Mouse (Mus musculus) hindbrain, embryonic 11.5 days (tissue): ENCODE measurements around the gene Cecr2. TPM values are rescaled to one million over a fixed set of nuclear protein-coding genes. Genes with fewer than 3 reads are reported as not detected.
"Not testable (repeated sequence)": the region's sequence is repeated elsewhere in the genome, so short reads cannot be mapped to it uniquely, and the experiment has no call there.

Source experiments
- ATAC-seq: fragments of 200-750 bp; cut with Nextera tagmentation; 2 replicates; pipeline ENCODE4 v1.8.0; 2017; ENCODE audit warnings: mild to moderate bottlenecking, moderate TSS enrichment, moderate library complexity; ENCODE audit not compliant: low FRiP score
- DNase-seq: peaks from one replicate; pipeline ENCODE4 v3.0.0-alpha.2; 2015; ENCODE audit warnings: low spot score
- H3K27ac ChIP-seq: fragments of 300-500 bp; sonication (generic); 2 replicates; pipeline ENCODE4 v1.5.1; 2014; ENCODE audit warnings: mild to moderate bottlenecking, low read depth, low read length
- H3K27me3 ChIP-seq: fragments of 300-500 bp; sonication (generic); 2 replicates; pipeline ENCODE4 v1.6.1; 2014; ENCODE audit warnings: mild to moderate bottlenecking, low read length, moderate library complexity, mixed read lengths; ENCODE audit not compliant: control insufficient read depth, insufficient read depth
- H3K36me3 ChIP-seq: fragments of 300-500 bp; sonication (generic); 2 replicates; pipeline ENCODE4 v1.6.1; 2014; ENCODE audit warnings: mild to moderate bottlenecking, low read length, moderate library complexity, mixed read lengths; ENCODE audit not compliant: control insufficient read depth, insufficient read depth
- H3K4me1 ChIP-seq: fragments of 300-500 bp; sonication (generic); replicated peaks from 2 replicates; pipeline ENCODE4 v1.6.1; 2014; ENCODE audit warnings: low read length, mixed read lengths; ENCODE audit not compliant: control insufficient read depth, insufficient read depth
- H3K4me2 ChIP-seq: fragments of 300-500 bp; sonication (generic); replicated peaks from 2 replicates; pipeline ENCODE4 v1.6.1; 2014; ENCODE audit warnings: mild to moderate bottlenecking, low read depth, low read length
- H3K4me3 ChIP-seq: fragments of 300-500 bp; sonication (generic); 2 replicates; pipeline ENCODE4 v1.5.1; 2014; ENCODE audit warnings: low read depth, low read length
- H3K9ac ChIP-seq: fragments of 300-500 bp; sonication (generic); 2 replicates; pipeline ENCODE4 v1.6.1; 2014; ENCODE audit warnings: low read depth, low read length
- H3K9me3 ChIP-seq: fragments of 300-500 bp; sonication (generic); 2 replicates; pipeline ENCODE4 v1.6.1; 2016; ENCODE audit warnings: low read length; ENCODE audit not compliant: control insufficient read depth
- whole genome bisulfite sequencing: fragments of 180-500 bp; shearing (Covaris S2); extraction: QIAGEN DNeasy Blood & Tissue Kit; methylation state at CpG from one replicate; pipeline ENCODE4 v1.1.7; 2014; 5-methylcytosine and 5-hydroxymethylcytosine counted together
- polyA plus RNA-seq: library from polyadenylated mRNA; unstranded; fragments of >200 nt; fragmentation: Nextera tagmentation; extraction: Ambion mirVana; gene quantifications from 2 replicates; pipeline ENCODE4 v1.2.1, GENCODE M21; 2014

The Cecr2 gene
- polyA plus RNA-seq, 1 experiment from 2014 or later = 27.7 TPM

GRCm38 (mm10) chr6:120639547-120639946 is 26.6 kb upstream of the Cecr2 start:
- H3K27me3 ChIP-seq = no peaks in the 10 kb centered on the region
- no peaks in the 10 kb centered on the region for H3K9me3 ChIP-seq
- DNase-seq (no peak), ATAC-seq (no peak)
- H3K27ac ChIP-seq = no peak overlapping the region
- 38% methylated on average over 4 of the region's 4 CpGs for WGBS
- H3K36me3 ChIP-seq = no peaks in the 10 kb centered on the region
- no peaks in the 10 kb centered on the region for H3K4me1 ChIP-seq
- no peak overlapping the region for H3K9ac ChIP-seq
- no peak overlapping the region for H3K4me2 ChIP-seq
- H3K4me3 ChIP-seq = no peak overlapping the region

DNA sequence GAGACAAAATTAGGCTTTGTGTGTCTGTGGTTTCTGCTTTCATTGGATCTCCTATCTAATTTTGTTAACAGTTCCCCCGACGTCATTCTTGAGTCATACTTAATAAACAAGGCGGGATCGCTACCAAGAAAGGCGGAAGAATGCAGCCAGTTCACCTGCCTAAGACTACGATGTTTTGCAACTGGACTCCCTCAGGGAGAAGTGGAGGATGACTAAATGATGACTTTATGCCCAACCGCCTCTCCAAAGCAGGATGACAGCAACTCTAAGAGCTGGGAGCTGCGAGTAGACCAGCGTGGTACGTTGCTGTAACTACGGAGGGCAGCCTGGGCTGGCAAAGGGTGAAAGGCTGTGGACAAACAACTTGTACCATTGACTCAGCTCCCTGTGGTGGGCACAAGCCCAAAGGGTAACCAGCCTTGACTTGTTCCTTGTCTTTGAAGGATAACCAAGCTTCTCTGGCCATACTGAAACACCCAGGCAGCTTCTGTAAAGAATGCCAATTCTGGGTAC is 24.2 kb upstream of the Cecr2 start:
- Histone ChIP-seq H3K4me1 (no peaks in the 10 kb centered on the region), H3K36me3 (no peaks in the 10 kb centered on the region), H3K27ac (no peak overlapping the region), H3K27me3 (no peaks in the 10 kb centered on the region), H3K4me3 (no peak overlapping the region), H3K9me3 (no peaks in the 10 kb centered on the region), H3K9ac (no peak overlapping the region), H3K4me2 (no peak overlapping the region)
- ATAC-seq (no peak), DNase-seq (no peak)
- WGBS = 90% methylated on average over 11 of the region's 11 CpGs

GRCm38 (mm10) chr6:120643776-120644175 is 22.4 kb upstream of the Cecr2 start:
- Histone ChIP-seq H3K9ac (no peak overlapping the region), H3K4me2 (no peak overlapping the region), H3K27me3 (no peaks in the 10 kb centered on the region), H3K4me1 (no peaks in the 10 kb centered on the region), H3K27ac (no peak overlapping the region), H3K4me3 (no peak overlapping the region), H3K9me3 (no peaks in the 10 kb centered on the region), H3K36me3 (no peaks in the 10 kb centered on the region)
- DNase-seq (no peak), ATAC-seq (no peak)
- WGBS = 70% methylated on average over 7 of the region's 7 CpGs

DNA sequence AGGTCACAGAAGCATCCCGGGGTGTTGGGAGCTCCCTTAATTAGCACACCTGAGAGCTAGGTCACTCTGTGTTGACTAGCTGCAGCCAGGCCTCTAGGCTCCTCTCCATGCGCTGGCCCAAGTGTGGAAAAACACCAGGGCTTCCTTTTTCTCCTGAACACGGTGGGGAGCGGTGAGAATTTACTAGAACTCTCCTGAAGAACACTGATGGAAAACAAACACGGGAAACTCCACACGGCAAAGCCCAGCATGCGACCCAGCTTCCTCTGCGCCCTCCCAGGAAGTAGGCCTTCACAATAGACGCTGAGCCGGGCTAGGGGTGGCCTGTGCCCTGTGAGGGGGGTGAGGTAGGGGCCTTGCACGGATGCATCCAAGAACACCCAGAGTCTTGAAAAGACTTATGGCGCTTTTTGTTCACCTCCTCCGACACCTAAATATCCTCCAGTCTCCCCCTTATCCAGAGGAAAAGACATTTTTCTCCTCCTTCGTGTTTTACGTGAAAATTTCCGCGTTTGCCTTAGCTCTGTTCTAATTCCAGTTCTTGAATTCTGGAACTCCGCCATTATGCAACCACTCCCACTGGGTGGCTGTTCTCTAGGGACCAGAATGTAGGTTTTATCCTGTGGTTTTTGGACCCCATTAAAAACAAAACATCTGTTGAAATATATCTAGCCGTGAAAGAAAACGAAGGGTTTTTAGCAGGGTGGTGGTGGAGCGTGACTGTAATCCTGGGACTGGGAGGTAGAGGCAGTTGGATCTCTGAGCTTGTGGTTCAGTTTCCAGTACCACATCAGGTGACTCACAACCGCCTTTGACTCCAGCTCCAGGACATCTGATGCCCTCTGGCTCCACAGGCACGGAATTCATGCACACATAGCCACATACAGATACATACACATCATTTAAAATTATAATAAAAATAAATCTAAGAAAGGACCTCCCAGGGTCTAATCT is 21.5 kb upstream of the Cecr2 start:
- Histone ChIP-seq H3K4me1 (no peaks in the 10 kb centered on the region), H3K27me3 (no peaks in the 10 kb centered on the region), H3K36me3 (no peaks in the 10 kb centered on the region), H3K4me2 (no peak overlapping the region), H3K9me3 (no peaks in the 10 kb centered on the region), H3K4me3 (no peak overlapping the region), H3K9ac (no peak overlapping the region), H3K27ac (no peak overlapping the region)
- DNase-seq (no peak), ATAC-seq (no peak)
- 52% methylated on average over 23 of the region's 23 CpGs for WGBS

DNA sequence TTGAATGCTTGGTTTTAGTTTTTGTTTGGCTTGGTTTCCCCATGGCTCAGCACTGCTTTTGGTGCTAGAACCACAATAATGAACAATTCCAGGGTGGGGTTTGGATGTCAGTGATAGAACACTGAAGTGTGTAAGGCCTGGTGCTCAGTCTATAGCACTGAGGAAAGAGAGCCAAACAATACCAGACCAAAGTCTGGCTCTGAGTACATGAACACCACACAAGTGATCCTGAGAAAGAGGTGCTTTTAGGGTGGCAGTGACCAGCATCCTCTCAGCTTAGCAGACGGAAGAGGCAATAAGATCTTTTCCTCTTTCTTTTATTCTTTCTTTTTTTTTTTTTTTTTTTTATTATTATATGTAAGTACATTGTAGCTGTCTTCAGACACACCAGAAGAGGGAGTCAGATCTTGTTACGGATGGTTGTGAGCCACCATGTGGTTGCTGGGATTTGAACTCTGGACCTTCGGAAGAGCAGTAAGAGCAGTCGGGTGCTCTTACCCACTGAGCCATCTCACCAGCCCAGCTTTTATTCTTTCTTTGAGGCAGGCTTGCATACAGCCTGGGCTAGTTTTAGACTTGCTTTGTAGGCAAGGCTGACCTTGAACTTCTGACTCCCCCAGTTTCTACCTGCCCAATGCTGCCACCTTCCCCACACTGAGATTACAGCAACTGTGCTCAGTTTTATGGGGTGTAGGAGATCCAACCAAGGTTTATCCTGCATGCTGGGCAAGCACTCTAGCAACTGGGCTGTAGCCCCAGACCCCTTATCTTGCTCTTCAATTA is 18.7 kb upstream of the Cecr2 start:
- WGBS = 88% methylated on average over 3 of the region's 4 CpGs
- not testable (repeated sequence) for H3K4me3 ChIP-seq

DNA sequence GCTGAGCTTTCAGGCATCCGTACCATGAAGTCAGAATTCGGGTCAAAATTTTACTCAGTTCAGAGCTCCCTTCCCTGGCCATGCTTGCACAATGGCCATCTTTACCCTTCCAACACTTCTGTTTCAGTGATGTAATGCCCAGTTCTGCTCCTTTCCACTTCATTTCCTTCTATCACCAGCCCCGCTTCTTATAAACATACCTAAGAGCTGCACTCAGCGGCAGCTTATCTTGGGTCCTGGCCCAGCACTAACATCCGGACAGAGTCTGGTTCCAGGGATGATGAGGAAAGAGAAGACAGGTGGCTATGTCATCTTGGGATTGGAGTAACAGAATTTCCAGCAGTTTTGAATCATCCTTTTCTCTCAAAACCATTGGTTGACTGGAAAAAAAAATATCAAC is 18.0 kb upstream of the Cecr2 start:
- Histone ChIP-seq H3K27me3 (no peaks in the 10 kb centered on the region), H3K4me2 (no peak overlapping the region), H3K9me3 (no peaks in the 10 kb centered on the region), H3K36me3 (no peaks in the 10 kb centered on the region), H3K9ac (no peak overlapping the region), H3K4me1 (no peaks in the 10 kb centered on the region), H3K27ac (no peak overlapping the region), H3K4me3 (no peak overlapping the region)
- ATAC-seq = no peak
- no peak for DNase-seq
- WGBS = 76% methylated on average over 5 of the region's 5 CpGs

More for the DNA sequence above, 18.7 kb upstream of the Cecr2 start:
- H3K4me1 ChIP-seq, H3K4me2 ChIP-seq, DNase-seq, H3K27me3 ChIP-seq, ATAC-seq, H3K27ac ChIP-seq, H3K9me3 ChIP-seq, H3K36me3 ChIP-seq, H3K9ac ChIP-seq: not testable (repeated sequence)

GRCm38 (mm10) chr6:120652666-120653065 is 13.5 kb upstream of the Cecr2 start:
- DNase-seq (no peak), ATAC-seq (no peak)
- H3K27ac ChIP-seq = no peak overlapping the region
- no peaks in the 10 kb centered on the region for H3K36me3 ChIP-seq
- no peaks in the 10 kb centered on the region for H3K4me1 ChIP-seq
- no peak overlapping the region for H3K4me2 ChIP-seq
- WGBS = 33% methylated on average over 7 of the region's 7 CpGs
- no peaks in the 10 kb centered on the region for H3K9me3 ChIP-seq
- H3K9ac ChIP-seq = no peak overlapping the region
- no peaks in the 10 kb centered on the region for H3K27me3 ChIP-seq
- H3K4me3 ChIP-seq = no peak overlapping the region

GRCm38 (mm10) chr6:120655702-120656101 is 10.5 kb upstream of the Cecr2 start:
- ATAC-seq (no peak), DNase-seq (no peak)
- H3K36me3 ChIP-seq = no peaks in the 10 kb centered on the region
- no peaks in the 10 kb centered on the region for H3K9me3 ChIP-seq
- no peak overlapping the region for H3K9ac ChIP-seq
- H3K4me3 ChIP-seq = no peak overlapping the region
- no peak overlapping the region for H3K4me2 ChIP-seq
- WGBS = 84% methylated on average over 3 of the region's 3 CpGs
- no peaks in the 10 kb centered on the region for H3K4me1 ChIP-seq
- no peak overlapping the region for H3K27ac ChIP-seq
- H3K27me3 ChIP-seq = no peaks in the 10 kb centered on the region
